Mouse (Mus musculus) brain, embryonic 14.5 days (tissue): Measurements from ENCODE around the gene Baz2b.

Experiments
- CTCF ChIP-seq: fragments of 200-500 bp; IDR thresholded peaks from 2 replicates; pipeline ENCODE4 v1.5.1; 2012; ENCODE audit warnings: inconsistent platforms, mild to moderate bottlenecking, moderate library complexity, borderline replicate concordance; ENCODE audit not compliant: insufficient read depth, insufficient read length; ENCODE audit errors: extremely low read depth
- POLR2A ChIP-seq: fragments of 200-500 bp; IDR thresholded peaks from 2 replicates; pipeline ENCODE4 v1.6.1; 2012; ENCODE audit warnings: mild to moderate bottlenecking, inconsistent platforms, borderline replicate concordance; ENCODE audit not compliant: poor library complexity, insufficient read depth, insufficient read length, severe bottlenecking; ENCODE audit errors: extremely low read depth

DNA sequence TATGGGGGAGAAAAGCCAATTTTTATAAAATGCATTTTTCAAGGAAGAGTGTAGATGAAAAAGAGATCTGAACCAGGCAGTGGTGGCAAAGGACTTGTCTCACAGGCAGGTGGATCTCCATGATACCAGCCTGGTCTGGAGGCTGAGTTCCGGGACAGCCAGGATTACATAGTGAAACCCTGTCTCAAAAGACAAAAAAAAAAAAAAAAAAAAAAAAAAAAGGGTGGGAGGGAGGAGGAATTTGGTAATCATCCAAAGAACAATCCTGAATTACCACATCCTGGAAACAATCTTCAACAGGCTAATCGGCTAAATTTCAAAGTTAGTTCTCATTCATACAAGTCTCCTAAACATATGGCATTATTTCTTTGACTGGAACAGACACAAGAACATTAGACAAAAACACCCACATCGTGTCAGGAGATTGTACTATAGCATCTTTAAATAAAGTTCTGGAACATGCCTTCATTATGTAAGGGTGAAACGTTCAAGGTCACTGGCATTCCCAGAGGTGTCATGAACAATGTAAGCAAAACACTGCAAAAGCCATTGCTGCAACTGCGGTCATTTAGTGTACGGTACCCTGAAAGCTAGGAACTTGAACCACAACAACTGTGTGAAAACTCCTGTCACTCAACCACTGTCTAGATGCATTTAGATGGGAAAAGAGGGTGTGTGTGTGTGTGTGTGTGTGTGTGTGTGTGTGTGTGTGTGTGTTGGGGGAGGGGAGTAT, 230.0 kb downstream of the Baz2b start:
- TF ChIP-seq CTCF (no peak), POLR2A (no peak)
